Mouse (Mus musculus): ENCODE results near the gene Banp.
A peak's percentile ranks its signal among the peaks of the same experiment; 100 is the strongest.

Gene Banp

DNA sequence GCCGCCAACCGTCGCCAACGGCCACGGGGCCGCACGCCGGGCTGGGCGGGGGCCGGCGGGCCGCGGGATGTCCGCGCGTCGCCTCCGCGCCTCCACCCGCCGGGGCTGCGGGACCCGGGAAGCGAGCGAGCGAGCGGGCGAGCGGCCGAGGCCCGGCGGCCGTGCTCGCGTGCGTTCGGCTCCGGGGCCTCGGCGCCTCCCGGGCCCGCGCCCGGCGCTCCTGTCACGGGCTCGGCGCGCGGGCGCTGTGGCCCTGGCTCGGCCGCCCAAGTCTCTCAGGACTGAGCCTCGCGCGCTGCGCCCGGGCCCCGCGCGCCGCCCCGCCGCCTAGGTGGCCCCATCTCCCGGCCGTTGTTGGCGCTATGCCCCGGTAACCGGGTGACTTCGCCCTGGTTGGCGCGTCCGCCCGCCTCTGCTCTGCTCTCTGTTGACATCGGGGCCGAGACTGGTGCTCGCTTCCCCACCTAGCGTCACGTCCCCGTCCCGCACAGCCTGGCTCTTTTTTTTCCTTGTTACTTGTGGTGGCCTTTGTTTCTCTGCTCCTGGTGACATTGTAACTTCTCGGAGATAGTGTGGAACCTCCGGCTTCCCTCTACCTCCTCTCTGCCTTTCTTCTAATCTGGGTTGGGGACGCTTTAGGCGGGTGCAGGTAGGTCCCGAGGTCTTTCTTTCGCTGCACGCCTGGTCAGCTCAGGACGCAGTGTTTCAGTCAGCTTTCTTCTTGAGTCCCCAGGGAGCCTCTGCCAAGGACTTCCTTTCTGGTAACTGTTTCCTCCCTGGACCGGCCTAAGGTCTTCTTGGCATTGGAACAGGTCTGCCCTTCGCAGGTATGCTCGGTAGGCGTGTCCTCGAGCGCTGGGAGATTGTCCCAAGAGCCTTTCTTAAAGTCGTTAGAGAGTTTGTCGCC lies 1.5 kb downstream of the Banp start:
- DNase-seq (ENCODE audit: low read depth, low spot score): peak; percentile 79

DNA sequence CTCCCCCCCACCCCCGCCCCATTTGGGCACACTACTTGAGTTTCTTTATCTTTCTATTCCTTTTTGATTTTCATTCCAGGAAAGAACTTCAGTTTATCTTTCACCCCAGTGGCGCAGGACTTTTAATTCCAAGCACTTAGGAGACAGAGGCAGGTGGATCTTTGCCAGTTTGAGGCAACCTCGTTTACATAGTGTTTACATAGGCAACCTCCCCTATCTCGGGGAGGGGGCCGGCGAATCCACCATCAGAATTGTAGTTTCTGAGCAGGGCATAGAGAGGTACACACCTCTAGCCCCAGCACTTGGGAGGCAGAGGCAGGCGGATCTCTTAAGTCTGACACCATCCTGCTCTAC lies 2.1 kb downstream of the Banp start:
- DNase-seq (ENCODE audit: low read depth, low spot score): peak; percentile 46

DNA sequence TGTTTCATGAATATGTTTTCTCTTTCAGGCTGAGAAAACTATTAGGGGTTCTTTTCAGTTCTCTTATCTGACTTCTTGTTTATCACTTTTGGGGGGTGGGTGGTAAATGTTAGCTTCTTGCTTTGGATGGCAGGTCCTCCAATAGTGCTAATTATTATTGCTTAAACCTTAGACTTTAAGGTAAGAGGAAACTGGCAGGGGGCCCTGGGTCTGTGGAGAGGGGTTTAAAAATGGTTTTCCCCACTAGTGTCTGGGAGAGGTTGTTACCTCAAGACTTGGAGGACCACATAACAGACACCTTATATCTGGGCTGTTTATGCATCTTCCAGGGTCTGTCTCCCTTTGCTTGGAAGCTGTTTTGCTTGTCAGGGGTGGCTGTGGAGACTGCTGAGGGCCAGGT lies 2.6 kb downstream of the Banp start:
- no peak for DNase-seq (ENCODE audit: low read depth, low spot score)

DNA sequence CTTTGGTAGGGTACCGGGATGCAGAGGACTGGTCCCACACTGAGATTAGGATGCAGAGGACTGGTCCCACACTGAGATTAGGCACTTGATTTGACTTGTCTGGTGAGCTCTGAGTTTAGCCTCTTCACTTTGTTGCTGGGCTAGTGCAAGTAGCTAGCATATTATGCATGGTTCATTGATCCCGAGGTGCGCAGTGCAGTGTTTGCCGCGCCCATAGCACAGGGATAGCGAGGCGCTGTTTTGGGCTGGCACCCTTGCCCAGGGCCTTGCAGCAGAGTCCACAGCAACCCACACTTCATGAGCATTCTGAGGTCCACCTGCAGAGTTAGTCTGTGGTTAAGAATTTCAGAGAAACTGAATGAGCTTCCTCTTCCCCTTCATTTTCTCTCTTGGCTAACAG lies 3.2 kb downstream of the Banp start:
- no peak for DNase-seq (ENCODE audit: low read depth, low spot score)

DNA sequence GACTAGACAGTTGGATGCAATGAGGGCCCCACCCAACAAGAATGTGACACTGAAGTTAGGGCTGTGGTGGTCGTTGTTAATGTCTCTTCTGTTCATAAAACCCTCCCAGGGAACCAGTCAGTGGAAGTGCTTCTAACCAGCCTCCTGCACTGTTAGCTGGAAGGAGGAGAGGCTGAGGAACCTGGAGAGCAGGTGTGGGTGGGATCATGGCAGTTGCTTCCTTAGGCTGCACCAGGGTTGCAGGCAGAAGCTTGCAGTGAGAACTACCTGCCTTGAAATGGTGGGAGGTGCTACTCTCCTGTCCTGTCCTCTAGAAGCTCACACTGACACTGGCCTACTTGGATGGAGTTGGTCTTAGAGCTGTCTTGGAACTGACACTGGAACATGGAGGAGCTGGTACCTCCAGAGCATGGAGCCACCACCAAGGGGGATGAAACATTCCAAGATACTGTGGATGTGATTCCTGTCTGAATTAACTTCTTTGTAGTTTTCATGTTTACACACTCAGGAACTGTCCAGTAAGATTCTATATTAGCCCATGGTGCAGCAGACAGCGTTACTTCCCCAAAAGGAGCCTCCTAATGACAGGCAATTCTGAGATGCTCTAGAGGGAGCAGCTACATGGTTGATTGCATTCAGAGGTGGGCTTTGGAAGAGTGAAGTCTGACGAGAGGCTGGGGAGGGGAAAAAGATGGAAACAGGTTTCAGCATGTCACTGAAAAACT lies 4.4 kb downstream of the Banp start:
- no peak for DNase-seq (ENCODE audit: low read depth, low spot score)

DNA sequence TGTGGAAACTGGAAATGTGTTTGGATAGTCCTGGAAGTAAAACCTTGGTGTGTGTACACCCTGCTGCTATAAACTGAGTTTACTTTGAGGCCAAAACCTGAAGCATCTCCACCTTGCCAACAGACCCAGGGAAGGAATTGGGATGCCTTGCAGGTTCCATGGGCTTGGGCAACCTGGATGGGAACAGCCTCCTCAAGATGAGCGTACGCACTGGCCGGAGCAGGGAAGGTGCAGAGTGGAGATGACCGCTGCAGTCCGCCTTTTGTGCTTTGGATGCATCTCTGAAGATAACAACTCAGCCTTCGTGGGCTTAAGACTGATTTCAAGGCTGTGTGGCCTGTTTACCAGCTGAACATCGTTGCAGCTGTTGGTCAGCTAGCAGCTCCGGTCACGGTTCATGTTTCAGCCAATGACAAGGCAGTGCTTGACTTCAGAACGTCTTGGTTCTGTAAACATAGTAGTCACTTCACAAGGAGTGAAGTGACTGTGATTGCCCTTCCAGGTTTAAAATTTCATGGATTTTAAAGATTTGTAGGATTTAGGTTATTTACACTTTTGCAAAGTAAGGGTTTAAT lies 5.5 kb downstream of the Banp start:
- no peak for DNase-seq (ENCODE audit: low read depth, low spot score)

DNA sequence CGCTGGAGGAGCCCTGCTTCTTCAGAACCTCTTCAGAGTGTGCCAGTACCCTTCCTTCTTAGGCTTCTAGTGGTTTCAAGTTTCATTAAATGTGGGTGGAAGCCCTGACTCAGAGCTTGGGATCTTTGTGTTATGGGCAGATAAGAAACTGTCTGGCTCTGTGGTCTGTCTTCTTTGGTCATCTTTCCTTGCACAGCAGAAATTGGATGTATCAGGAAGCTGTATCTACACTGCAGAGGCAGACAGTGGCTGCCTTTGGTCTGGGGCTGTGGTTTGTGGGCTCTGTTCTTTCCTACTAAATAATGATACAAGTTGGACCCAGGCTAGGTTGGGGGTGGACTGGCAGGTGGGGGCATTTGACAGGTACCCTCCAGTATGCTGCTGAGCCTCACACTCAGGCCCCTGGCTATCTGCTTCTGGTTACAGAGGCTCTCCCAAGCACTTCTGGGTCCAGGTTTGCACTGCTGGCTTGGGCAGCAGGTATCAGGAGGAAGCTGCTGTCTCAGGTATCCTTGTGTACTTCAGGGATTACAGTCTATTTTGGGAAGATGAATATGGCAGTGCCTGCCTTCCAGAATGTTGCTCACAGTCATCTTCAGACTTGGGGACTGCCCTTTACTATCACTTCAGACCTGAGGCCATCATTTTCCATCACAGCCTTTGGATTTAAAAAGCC lies 6.4 kb downstream of the Banp start:
- no peak for DNase-seq (ENCODE audit: low read depth, low spot score)

DNA sequence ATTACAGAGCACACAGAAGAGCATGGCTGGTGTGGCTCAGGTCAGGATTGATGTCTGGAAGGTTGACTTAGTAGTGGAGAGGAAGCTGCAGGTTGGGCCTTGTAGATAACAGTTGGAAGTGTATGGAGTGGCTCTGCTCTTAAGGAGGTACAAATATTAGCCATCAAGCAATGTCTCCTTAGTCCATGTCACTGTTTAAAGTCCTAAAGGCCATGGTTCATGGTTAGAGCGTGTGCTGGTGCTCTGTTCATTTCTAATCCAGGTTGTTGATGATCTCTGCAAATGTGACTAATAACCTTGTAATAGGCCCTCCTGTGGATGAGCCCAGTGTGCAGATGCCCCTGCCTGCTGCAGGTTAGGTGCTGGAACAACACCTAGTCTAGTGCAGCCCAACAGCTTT lies 8.8 kb downstream of the Banp start:
- DNase-seq (ENCODE audit: low read depth, low spot score): no peak

DNA sequence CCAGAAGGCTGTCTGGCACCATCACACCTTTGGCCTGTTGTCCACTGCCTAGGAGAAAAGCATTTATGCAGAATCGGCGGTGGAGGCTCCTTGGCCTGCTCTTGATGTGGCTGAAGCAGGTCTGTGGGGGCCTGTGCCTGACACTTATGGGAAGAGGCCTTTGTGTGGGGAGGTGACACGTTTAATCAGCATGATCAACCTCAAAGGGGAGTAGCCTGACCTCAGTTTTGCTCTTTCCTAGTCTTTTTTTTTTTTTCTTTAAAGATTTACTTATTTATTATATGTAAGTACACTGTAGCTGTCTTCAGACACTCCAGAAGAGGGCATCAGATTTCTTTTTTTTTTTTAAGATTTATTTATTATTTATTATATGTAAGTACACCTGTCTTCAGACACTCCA lies 13.3 kb downstream of the Banp start:
- DNase-seq (ENCODE audit: low read depth, low spot score): no peak

DNA sequence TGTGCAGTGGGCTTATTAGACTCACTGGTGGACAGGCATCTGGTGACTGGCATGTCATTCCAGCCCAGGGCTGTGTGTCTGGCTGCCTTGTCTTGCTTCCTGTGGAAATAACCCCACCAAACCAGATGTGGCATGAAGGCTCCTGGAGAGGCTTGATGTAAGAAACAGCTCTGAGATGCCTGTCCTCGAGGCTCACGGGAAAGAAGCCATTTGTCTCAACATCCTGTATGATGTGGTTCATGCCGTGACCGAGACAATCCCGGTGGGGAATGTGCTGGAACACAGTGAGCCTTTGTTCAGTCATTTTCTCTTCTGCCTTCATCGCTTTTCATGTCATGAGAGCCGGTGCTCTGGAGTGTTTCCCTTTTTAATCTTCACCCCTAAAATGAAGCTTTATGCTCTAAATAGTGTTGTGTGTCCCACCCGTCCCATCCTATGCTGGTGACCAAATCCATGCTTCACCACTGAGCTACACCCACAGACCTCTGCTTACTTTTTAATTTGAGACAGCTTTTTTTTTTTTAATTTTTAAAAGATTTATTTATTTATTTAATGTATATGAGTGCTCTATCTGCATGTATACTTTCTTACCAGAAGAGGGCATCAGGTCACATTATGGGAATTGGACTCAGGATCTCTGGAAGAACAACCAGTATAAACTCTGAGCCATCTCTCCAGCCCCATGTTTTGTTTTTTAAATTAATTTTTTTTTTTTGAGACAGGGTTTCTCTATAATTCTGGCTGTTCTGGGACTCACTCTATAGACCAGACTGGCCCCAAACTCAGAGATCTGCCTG lies 15.4 kb downstream of the Banp start:
- peak; percentile 31 for DNase-seq (ENCODE audit: low read depth, low spot score)

DNA sequence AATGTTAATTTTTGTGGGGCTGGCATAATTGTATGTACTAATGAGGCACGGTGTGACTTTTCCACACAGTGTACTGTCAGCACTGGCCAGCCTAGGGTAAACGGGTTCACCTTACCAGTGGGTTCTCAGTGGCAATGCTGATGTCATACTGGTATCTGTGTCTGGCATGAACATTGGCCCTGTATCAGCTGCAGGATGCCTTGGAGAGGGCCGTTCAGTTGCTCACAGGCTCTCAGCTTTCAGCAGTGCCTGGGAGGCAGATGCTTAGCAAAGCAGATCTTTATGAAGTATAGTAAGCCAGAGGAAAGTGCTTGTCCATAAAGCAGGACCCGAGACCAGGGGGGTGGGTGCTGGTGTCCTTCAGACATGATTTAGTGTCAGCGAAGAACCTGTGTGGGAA lies 16.6 kb downstream of the Banp start:
- DNase-seq (ENCODE audit: low read depth, low spot score): no peak

DNA sequence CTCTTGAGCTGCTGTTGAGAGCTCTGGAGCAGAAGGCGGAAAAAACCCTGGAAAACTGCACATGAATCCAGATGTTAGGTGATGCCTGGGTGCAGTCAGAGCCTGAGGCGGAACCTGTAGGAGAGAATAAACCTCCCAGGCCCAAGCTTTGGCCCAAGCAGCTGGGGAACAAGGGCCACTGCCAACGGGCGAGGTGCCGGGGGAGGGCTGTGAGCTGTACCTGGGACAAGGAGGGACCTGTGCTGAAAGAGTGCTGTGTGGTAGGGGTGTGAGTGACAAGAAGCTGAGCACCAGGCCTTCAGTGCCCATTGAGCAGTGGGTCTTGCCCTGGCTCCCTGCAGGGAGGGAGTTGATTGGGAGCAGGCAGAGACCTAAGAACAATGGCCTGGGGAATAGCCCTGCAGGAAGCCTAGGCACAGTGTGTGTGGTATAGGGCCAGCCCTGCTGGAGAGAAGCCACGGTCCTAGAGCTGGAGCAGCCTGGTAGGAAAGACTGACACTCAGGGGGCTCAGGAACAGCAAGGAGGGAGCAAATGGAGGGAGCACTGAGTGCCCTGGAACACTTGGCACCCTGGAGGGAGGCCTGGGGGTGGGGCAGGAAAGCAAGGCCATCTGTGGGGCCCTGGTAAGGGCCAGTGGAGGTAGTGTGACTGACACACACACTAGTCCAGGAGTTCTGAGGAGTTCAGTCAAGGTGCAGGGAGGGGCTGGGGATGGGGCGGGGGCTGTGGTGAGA lies 17.3 kb downstream of the Banp start:
- peak; percentile 45 for DNase-seq (ENCODE audit: low read depth, low spot score)

DNA sequence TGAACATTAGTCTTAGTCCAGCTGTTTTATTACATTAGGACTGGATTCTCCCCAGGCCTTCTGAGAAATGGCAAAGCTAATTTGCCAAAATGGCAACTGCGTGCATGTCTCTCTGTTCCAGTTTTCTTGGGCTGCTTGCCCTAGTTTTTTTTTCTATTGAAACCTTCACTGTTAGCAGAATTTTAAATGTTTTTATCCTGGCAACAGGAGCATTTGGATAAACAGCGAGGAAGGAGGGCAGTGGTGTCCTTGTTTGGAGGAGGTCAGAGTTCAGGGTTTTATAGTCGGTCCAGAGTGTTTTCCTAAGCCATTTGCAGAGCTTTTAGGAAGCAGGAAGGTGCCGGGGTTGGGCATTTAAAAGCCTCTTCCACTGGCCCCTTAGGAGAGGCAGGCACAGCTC lies 18.4 kb downstream of the Banp start:
- DNase-seq (ENCODE audit: low read depth, low spot score): no peak

DNA sequence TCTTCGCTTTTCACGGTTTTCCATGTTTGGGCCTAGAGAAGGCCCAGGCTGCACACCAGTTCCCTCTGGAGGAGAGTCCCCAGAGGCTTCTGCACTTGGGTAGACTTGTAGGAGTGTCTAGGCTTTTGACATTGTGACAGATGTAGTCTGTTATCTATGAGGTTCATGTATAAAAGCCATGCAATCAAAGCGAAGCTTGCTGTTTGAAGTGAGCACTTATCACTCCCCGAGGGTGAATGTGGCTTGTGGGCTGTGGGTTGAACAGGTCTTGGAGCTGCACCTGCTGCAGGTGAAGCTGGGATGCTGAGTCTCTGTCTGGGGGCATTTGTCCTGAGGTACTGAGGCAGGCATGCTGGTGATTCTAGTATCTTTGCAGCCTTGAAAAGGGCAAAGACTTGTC lies 19.0 kb downstream of the Banp start:
- no peak for DNase-seq (ENCODE audit: low read depth, low spot score)

DNA sequence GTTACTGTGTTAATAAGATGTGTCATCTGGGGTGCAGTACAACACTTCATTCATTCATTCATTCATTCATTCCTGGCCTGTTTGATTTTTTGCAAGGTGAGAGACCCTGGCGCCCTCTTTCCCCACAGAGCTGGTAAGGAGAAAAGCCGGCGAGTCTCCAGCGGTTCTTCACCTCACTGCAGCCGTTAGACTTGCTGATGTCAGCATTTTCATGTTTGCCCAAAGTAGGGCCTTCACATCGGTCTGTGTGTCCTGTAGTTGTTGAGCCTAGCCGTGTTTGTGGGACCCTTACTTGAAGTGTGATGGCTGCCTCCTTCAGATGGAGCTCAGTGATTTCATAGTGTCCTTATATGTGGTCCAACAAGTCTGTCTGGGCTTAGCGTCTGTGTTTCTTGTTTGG lies 20.7 kb downstream of the Banp start:
- DNase-seq (ENCODE audit: low read depth, low spot score): no peak

DNA sequence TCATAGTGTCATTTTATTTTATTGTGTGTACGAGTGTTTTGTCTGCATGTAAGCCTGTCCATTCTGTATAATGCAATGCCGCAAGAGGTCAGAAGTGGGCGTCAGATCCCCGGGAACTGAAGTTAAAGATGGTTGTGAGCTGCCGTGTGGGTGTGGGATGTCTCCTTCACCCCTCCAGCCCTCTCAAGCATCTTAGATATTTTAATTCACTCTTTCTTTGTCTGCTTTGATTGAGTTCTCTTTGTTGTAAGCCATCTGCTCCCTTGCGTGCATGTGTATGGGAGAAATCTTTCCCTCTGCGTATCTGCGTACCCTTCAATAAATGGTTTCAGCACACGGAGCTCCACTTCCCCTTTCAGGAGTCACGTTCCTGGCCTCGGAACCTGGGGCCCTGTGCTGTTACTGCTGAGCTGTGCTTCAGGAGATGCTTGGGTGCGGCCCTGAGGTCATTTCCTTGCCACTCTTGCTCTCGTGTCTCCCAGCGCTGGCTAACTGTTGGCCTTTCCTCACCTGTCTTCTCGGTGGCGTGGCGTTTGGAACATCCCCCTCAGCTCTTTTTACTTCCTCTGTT lies 22.0 kb downstream of the Banp start:
- DNase-seq (ENCODE audit: low read depth, low spot score): peak; percentile 63

DNA sequence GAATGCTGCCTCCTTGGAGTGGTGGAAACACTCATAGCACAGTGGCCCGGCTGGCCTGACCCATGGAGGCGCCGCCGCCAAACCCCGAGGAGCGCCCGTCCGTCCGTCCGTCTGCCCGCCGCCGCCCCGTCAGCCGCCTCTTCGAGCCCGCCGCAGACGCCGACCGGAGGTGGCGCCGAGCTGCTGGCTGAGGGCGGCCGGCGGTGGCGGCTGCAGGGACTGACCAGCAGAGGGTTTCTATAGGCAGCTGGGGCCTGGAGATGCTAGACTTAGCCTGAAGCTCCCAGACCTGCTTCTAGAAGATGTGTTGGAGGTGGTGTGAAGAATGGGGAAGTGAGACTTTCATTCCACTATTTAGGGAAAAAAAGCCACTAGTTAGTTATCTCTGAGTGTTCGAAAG lies 24.4 kb downstream of the Banp start:
- no peak for DNase-seq (ENCODE audit: low read depth, low spot score)

DNA sequence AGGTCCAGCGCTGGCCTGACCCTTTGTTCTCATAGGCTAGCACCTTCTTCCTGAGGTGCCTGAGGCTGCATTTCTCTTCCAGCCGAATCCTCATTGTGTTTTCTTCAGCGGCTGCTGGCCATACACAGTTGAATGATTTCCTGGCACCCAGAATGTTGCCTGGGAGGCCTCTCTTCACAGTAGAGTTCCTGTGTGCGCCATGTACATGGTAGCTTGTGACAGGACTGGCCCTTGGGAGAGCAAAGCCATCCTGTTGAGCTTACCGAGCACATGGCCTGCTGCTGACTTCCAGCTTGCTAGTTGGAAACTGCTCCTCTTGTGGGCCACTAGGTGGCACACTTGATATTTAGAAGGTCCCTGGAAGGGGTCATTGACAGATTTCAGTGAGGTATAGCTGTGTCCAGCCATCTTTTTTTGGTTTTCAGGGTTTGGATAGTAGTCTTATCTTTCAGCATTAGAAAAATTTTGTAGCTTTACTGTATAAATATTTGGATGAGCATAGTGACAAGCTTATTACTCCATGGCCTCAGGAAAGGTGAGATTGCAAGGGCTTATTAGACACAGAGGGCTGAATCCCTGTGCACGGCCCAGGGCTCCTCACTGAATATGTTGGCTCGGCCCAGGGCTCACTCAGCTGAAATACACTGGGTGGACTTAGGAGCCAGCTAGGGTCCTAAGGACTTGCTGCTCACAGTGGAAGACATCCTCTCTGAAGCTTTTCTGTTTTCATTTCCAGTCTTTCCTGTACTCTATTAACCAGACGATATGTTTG lies 28.5 kb downstream of the Banp start:
- DNase-seq (ENCODE audit: low read depth, low spot score): peak; percentile 69

DNA sequence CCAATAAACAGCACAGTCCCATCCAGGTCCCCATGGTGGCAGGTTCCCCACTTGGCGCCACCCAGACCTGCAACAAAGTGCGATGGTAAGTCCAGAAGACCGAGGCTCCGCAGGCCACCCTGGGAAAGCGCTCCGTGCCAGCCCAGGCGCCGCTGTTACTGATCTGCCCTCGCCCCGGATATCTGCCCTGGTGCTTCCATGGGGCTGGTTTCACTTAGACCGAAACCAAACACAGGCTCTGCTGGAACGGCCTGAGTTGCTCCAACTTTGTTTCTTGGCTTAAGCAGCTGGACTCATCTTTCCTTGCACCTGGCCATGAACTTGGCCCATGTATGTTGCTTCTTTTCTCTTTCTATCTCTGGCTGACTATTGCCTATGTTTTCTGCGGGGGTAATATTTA lies 29.1 kb downstream of the Banp start:
- DNase-seq (ENCODE audit: low read depth, low spot score): no peak

Data from R1 (cell line).